Mouse (Mus musculus) midbrain, embryonic 10.5 days (tissue): ENCODE results near the gene Casr. TPM values are rescaled to one million over a fixed set of nuclear protein-coding genes. Genes with fewer than 3 reads are reported as not detected.

Experiments
- DNase-seq: peaks from one replicate; pipeline ENCODE4 v3.0.0-alpha.2; 2017; ENCODE audit warnings: low spot score
- H3K27ac ChIP-seq: fragments of 300-500 bp; sonication (generic); replicated peaks from 2 replicates; pipeline ENCODE4 v1.5.1; 2016; ENCODE audit warnings: mild to moderate bottlenecking
- H3K27me3 ChIP-seq: fragments of 300-500 bp; sonication (generic); 2 replicates; pipeline ENCODE4 v1.6.1; 2016; ENCODE audit warnings: low read depth, mild to moderate bottlenecking; ENCODE audit not compliant: poor library complexity, severe bottlenecking
- H3K36me3 ChIP-seq: fragments of 300-500 bp; sonication (generic); 2 replicates; pipeline ENCODE4 v1.6.1; 2016; ENCODE audit warnings: mild to moderate bottlenecking, moderate library complexity
- H3K4me1 ChIP-seq: fragments of 300-500 bp; sonication (generic); 2 replicates; pipeline ENCODE4 v1.6.1; 2016
- H3K4me3 ChIP-seq: fragments of 300-500 bp; sonication (generic); 2 replicates; pipeline ENCODE4 v1.5.1; 2016; ENCODE audit warnings: mild to moderate bottlenecking, moderate library complexity
- H3K9me3 ChIP-seq: fragments of 300-500 bp; sonication (generic); replicated peaks from 2 replicates; pipeline ENCODE4 v1.6.1; 2016; ENCODE audit warnings: mild to moderate bottlenecking
- WGBS: fragments of 180-500 bp; shearing (Covaris S2); methylation state at CpG from one replicate; pipeline ENCODE4 v1.1.7; 2016; 5-methylcytosine and 5-hydroxymethylcytosine counted together
- polyA plus RNA-seq: library from polyadenylated mRNA; unstranded; fragments of >200 nt; fragmentation: Nextera tagmentation; extraction: Ambion mirVana; gene quantifications from 2 replicates; pipeline ENCODE4 v1.2.1, GENCODE M21; 2016

Casr gene
- polyA plus RNA-seq, 1 experiment from 2014 or later = 0.16 TPM

- Histone ChIP-seq H3K27me3 (no peaks in the 10 kb centered on the region), H3K27ac (no peak overlapping the region), H3K4me1 (peaks cover 5% of the 10 kb centered on the region), H3K4me3 (no peak overlapping the region), H3K9me3 (no peaks in the 10 kb centered on the region), H3K36me3 (no peaks in the 10 kb centered on the region)
- 87% methylated on average over 3 of the region's 3 CpGs for WGBS
- DNase-seq = no peak
These were observed 18.9 kb downstream of the Casr start for GRCm38 (mm10) chr16:36543091-36543490.

DNA sequence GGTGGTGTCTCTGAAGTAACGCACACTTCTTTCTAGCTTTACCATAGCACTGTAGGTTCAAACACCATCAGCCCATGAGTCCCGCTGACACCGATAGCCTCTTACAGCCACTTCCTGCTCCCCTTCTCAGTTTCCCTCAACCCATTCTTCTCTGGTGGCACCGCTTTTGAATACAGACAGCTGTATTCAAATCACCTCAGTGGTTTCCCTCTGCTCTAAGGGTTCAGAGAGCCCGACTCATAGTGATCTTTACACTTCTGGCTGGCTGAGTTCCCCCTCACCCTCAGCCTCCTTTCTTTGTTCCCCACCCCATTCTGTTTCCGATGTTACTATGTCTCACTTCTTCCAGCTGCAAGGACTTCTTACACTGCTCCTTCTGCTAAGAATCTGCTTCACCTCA is 21.1 kb downstream of the Casr start:
- H3K27me3 ChIP-seq = no peaks in the 10 kb centered on the region
- no peaks in the 10 kb centered on the region for H3K9me3 ChIP-seq
- no peak for DNase-seq
- 72% methylated on average over 6 of the region's 6 CpGs for WGBS
- no peak overlapping the region; the same call in 1 of the 2 replicates for H3K27ac ChIP-seq
- H3K4me3 ChIP-seq = no peak overlapping the region
- no peaks in the 10 kb centered on the region for H3K36me3 ChIP-seq
- H3K4me1 ChIP-seq = peaks cover 5% of the 10 kb centered on the region

GRCm38 (mm10) chr16:36532981-36533687 is 28.8 kb downstream of the Casr start:
- no peak for DNase-seq

GRCm38 (mm10) chr16:36532046-36532445 is 29.9 kb downstream of the Casr start:
- Histone ChIP-seq H3K9me3 (no peaks in the 10 kb centered on the region), H3K27ac (no peak overlapping the region), H3K4me3 (no peak overlapping the region), H3K36me3 (no peaks in the 10 kb centered on the region), H3K4me1 (peaks cover 10% of the 10 kb centered on the region; the same call in 1 of the 2 replicates), H3K27me3 (no peaks in the 10 kb centered on the region)
- DNase-seq = no peak
- WGBS = 37% methylated on average over 4 of the region's 4 CpGs

More at GRCm38 (mm10) chr16:36532981-36533687, 28.8 kb downstream of the Casr start:
- peaks cover 10% of the 10 kb centered on the region; the same call in 1 of the 2 replicates for H3K4me1 ChIP-seq
- no peak overlapping the region for H3K4me3 ChIP-seq
- H3K36me3 ChIP-seq = no peaks in the 10 kb centered on the region
- H3K27me3 ChIP-seq = no peaks in the 10 kb centered on the region
- H3K27ac ChIP-seq = no peak overlapping the region
- H3K9me3 ChIP-seq = no peaks in the 10 kb centered on the region
- WGBS = 81% methylated on average over 11 of the region's 11 CpGs

DNA sequence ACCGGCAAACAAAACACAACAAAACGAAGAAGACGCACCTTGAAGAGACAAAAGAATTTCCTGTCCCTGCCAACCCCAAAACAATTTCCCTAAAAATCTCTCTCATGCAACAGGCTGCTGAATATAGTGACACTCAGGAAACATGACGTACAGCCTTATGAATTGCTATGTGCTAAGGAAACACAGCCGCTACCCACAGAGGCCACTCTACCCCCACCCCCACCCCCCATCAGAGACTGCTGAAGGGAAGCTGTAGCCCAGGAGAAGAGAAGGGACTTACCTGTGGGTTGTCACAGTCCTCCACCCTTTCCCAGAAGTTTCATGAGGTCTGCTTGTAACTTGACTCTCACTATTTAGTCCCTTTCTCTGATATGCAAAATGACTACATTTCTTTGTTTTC is 30.3 kb downstream of the Casr start:
- no peak for DNase-seq
- WGBS = 88% methylated on average over 5 of the region's 5 CpGs
- peaks cover 10% of the 10 kb centered on the region; the same call in 1 of the 2 replicates for H3K4me1 ChIP-seq
- no peaks in the 10 kb centered on the region for H3K27me3 ChIP-seq
- no peak overlapping the region for H3K27ac ChIP-seq
- H3K36me3 ChIP-seq = no peaks in the 10 kb centered on the region
- no peaks in the 10 kb centered on the region for H3K9me3 ChIP-seq
- H3K4me3 ChIP-seq = no peak overlapping the region

- Histone ChIP-seq H3K4me1 (peaks cover 10% of the 10 kb centered on the region; the same call in 1 of the 2 replicates), H3K27ac (no peak overlapping the region), H3K36me3 (no peaks in the 10 kb centered on the region), H3K27me3 (no peaks in the 10 kb centered on the region), H3K4me3 (no peak overlapping the region), H3K9me3 (no peaks in the 10 kb centered on the region)
- DNase-seq = no peak
- 81% methylated on average over 15 of the region's 15 CpGs for WGBS
These were observed 31.1 kb downstream of the Casr start for GRCm38 (mm10) chr16:36530566-36531552.

GRCm38 (mm10) chr16:36528822-36529221 is 33.1 kb downstream of the Casr start:
- H3K27me3 ChIP-seq = no peaks in the 10 kb centered on the region
- H3K4me1 ChIP-seq = peaks cover 10% of the 10 kb centered on the region; the same call in 1 of the 2 replicates
- H3K27ac ChIP-seq = no peak overlapping the region
- no peak for DNase-seq
- H3K9me3 ChIP-seq = no peaks in the 10 kb centered on the region
- 92% methylated on average over 3 of the region's 3 CpGs for WGBS
- no peaks in the 10 kb centered on the region for H3K36me3 ChIP-seq
- H3K4me3 ChIP-seq = no peak overlapping the region

- 70% methylated on average over 6 of the region's 6 CpGs for WGBS
- Histone ChIP-seq H3K4me3 (no peak overlapping the region), H3K36me3 (no peaks in the 10 kb centered on the region), H3K27ac (no peak overlapping the region), H3K27me3 (no peaks in the 10 kb centered on the region), H3K9me3 (no peaks in the 10 kb centered on the region), H3K4me1 (peaks cover 4% of the 10 kb centered on the region; the same call in 1 of the 2 replicates)
- no peak for DNase-seq
These were observed 35.2 kb downstream of the Casr start for GRCm38 (mm10) chr16:36526596-36527282.

- Histone ChIP-seq H3K36me3 (no peaks in the 10 kb centered on the region), H3K4me3 (no peak overlapping the region)
These were observed 38.8 kb downstream of the Casr start for GRCm38 (mm10) chr16:36523095-36523494.

GRCm38 (mm10) chr16:36516355-36516754 is 45.6 kb downstream of the Casr start:
- Histone ChIP-seq H3K36me3 (no peaks in the 10 kb centered on the region), H3K4me1 (no peaks in the 10 kb centered on the region), H3K9me3 (no peaks in the 10 kb centered on the region), H3K4me3 (no peak overlapping the region), H3K27ac (no peak overlapping the region), H3K27me3 (no peaks in the 10 kb centered on the region)
- 78% methylated on average over 2 of the region's 2 CpGs for WGBS
- no peak for DNase-seq

More at GRCm38 (mm10) chr16:36523095-36523494, 38.8 kb downstream of the Casr start:
- 85% methylated on average over 5 of the region's 5 CpGs for WGBS
- no peaks in the 10 kb centered on the region for H3K9me3 ChIP-seq
- no peak for DNase-seq
- H3K4me1 ChIP-seq = no peaks in the 10 kb centered on the region
- no peaks in the 10 kb centered on the region for H3K27me3 ChIP-seq
- no peak overlapping the region for H3K27ac ChIP-seq

GRCm38 (mm10) chr16:36507300-36507699 is 54.6 kb downstream of the Casr start:
- no peaks in the 10 kb centered on the region for H3K4me1 ChIP-seq
- no peaks in the 10 kb centered on the region for H3K36me3 ChIP-seq
- DNase-seq = no peak
- no peak overlapping the region for H3K4me3 ChIP-seq
- WGBS = 96% methylated on average over 5 of the region's 5 CpGs
- no peak overlapping the region for H3K27ac ChIP-seq
- H3K9me3 ChIP-seq = no peaks in the 10 kb centered on the region
- no peaks in the 10 kb centered on the region for H3K27me3 ChIP-seq

GRCm38 (mm10) chr16:36506827-36507226 is 55.1 kb downstream of the Casr start:
- Histone ChIP-seq H3K4me3 (no peak overlapping the region), H3K27me3 (no peaks in the 10 kb centered on the region), H3K36me3 (no peaks in the 10 kb centered on the region), H3K27ac (no peak overlapping the region), H3K9me3 (no peaks in the 10 kb centered on the region), H3K4me1 (no peaks in the 10 kb centered on the region)
- no peak for DNase-seq
